Mouse (Mus musculus) heart, adult 2 months (tissue): ENCODE results near the gene Pla2g1b. TPM values are rescaled to one million over a fixed set of nuclear protein-coding genes. Genes with fewer than 3 reads are reported as not detected.

Source experiments
- DNase-seq, 2 experiments: peaks; one replicate each; pipeline ENCODE4 v3.0.0; 2021
- H3K27ac ChIP-seq: fragments of 200-600 bp; 2 replicates; pipeline ENCODE4 v1.8.1; 2022
- H3K27me3 ChIP-seq: fragments of 200-500 bp; 2 replicates; pipeline ENCODE4 v1.6.1; 2012; ENCODE audit warnings: mild to moderate bottlenecking, low read length, inconsistent platforms, mixed read lengths; ENCODE audit not compliant: control insufficient read depth, insufficient read depth
- H3K36me3 ChIP-seq: fragments of 200-500 bp; 2 replicates; pipeline ENCODE4 v1.6.1; 2012; ENCODE audit warnings: low read length, inconsistent platforms; ENCODE audit not compliant: control insufficient read depth, insufficient read depth
- H3K4me1 ChIP-seq: fragments of 200-500 bp; 2 replicates; pipeline ENCODE4 v1.6.1; 2011; ENCODE audit warnings: low read length; ENCODE audit not compliant: control insufficient read depth, insufficient read depth
- H3K4me3 ChIP-seq: fragments of 200-600 bp; 2 replicates; pipeline ENCODE4 v1.8.1; 2022
- H3K79me2 ChIP-seq: fragments of 200-500 bp; replicated peaks from 2 replicates; pipeline ENCODE4 v1.6.1; 2012; ENCODE audit warnings: mild to moderate bottlenecking, inconsistent platforms, low read length, moderate library complexity, mixed read lengths; ENCODE audit not compliant: control insufficient read depth, insufficient read depth
- H3K9ac ChIP-seq: fragments of 200-500 bp; 2 replicates; pipeline ENCODE4 v1.6.1; 2012; ENCODE audit warnings: low read depth, mild to moderate bottlenecking, control low read depth, inconsistent platforms, low read length, mixed read lengths
- CTCF ChIP-seq: fragments of 200-600 bp; IDR thresholded peaks from 2 replicates; pipeline ENCODE4 v1.8.1; 2022; ENCODE audit warnings: antibody characterized with exemption, mild to moderate bottlenecking, moderate library complexity
- EP300 ChIP-seq: fragments of 200-500 bp; IDR thresholded peaks from 2 replicates; pipeline ENCODE4 v1.6.1; 2011; ENCODE audit warnings: low read depth, low read length, control low read depth; ENCODE audit not compliant: insufficient read depth
- POLR2A ChIP-seq: fragments of 200-500 bp; IDR thresholded peaks from 2 replicates; pipeline ENCODE4 v1.6.1; 2011; ENCODE audit warnings: mild to moderate bottlenecking, low read depth, low read length, control low read depth; ENCODE audit not compliant: insufficient read depth
- WGBS: fragments of 180-500 bp; shearing (Covaris S2); methylation state at CpG from one replicate; pipeline ENCODE4 v1.1.7; 2018; 5-methylcytosine and 5-hydroxymethylcytosine counted together
- intact Hi-C: fragments of 180-260 bp; cut with DNase I; formaldehyde crosslinking; loops from one replicate; pipeline ENCODE4 v1.15.1; 2025
- polyA plus RNA-seq: library from polyadenylated mRNA; depleted of rRNA; stranded (reverse); fragments of >200 nt; gene quantifications from 2 replicates; pipeline ENCODE4 v1.2.3, GENCODE M21; 2012; rRNA removed
- total RNA-seq, 2 experiments: library from RNA; stranded (reverse); gene quantifications; 2 replicates each; pipeline ENCODE4 v1.2.3; 2021

The Pla2g1b gene
- total and polyA plus RNA-seq, 3 experiments, result not detected

- H3K36me3 ChIP-seq, result peaks cover 2% of the 10 kb centered on the region
- intact Hi-C loops, result loop anchor here (2.0 kb wide), 1 partner anchor 14 kb away; no protein-coding TSS in a partner anchor
- TF ChIP-seq EP300 (no peak), CTCF (no peak), POLR2A (peak; percentile 61)
- 34% methylated on average over 21 of the region's 21 CpGs for WGBS
- no peaks in the 10 kb centered on the region for H3K27me3 ChIP-seq
- peak; percentile 67 for DNase-seq
- H3K9ac ChIP-seq, result peak overlapping the region; percentile 51
- H3K79me2 ChIP-seq, result peaks cover 8% of the 10 kb centered on the region
- peak overlapping the region; percentile 33 for H3K4me3 ChIP-seq
- H3K27ac ChIP-seq, result peak overlapping the region; percentile 88
- H3K4me1 ChIP-seq, result peaks cover 42% of the 10 kb centered on the region
Measured at GRCm38 (mm10) chr5:115520325-115520869, 54.3 kb downstream of the Pla2g1b start.

- Histone ChIP-seq H3K79me2 (peaks cover 10% of the 10 kb centered on the region), H3K9ac (peak overlapping the region; percentile 48), H3K36me3 (peaks cover 2% of the 10 kb centered on the region), H3K4me3 (peak overlapping the region; percentile 21; the same call in 1 of the 2 replicates), H3K27ac (peak overlapping the region; percentile 88), H3K27me3 (no peaks in the 10 kb centered on the region), H3K4me1 (peaks cover 49% of the 10 kb centered on the region)
- 34% methylated on average over 21 of the region's 21 CpGs for WGBS
- intact Hi-C loops, result loop anchor here (2.0 kb wide), 2 partner anchors 13 kb away; no protein-coding TSS in a partner anchor
- peak; percentile 78 to 80 for DNase-seq
- no peak for TF ChIP-seq CTCF
- peak; percentile 56; the same call in 1 of the 2 replicates for TF ChIP-seq POLR2A
- no peak for TF ChIP-seq EP300
Measured at GRCm38 (mm10) chr5:115521553-115522461, 55.7 kb downstream of the Pla2g1b start.

- TF ChIP-seq POLR2A (no peak), EP300 (no peak), CTCF (no peak)
- intact Hi-C loops, result loop anchor here (2.0 kb wide), 1 partner anchor 14 kb away; no protein-coding TSS in a partner anchor
- peak in 1 of 2 experiments; percentile 39 for DNase-seq
- WGBS, result 68% methylated on average over 4 of the region's 4 CpGs
- Histone ChIP-seq H3K27ac (peak overlapping the region; percentile 88), H3K9ac (no peak overlapping the region), H3K27me3 (no peaks in the 10 kb centered on the region), H3K79me2 (peaks cover 10% of the 10 kb centered on the region), H3K36me3 (peaks cover 2% of the 10 kb centered on the region), H3K4me1 (peaks cover 45% of the 10 kb centered on the region), H3K4me3 (no peak overlapping the region)
Measured at GRCm38 (mm10) chr5:115522531-115522930, 56.5 kb downstream of the Pla2g1b start.

GRCm38 (mm10) chr5:115522981-115523499, 57.0 kb downstream of the Pla2g1b start:
- WGBS, result 60% methylated on average over 15 of the region's 15 CpGs
- no peaks in the 10 kb centered on the region for H3K27me3 ChIP-seq
- peak overlapping the region; percentile 88 for H3K27ac ChIP-seq
- H3K4me3 ChIP-seq, result no peak overlapping the region
- no peak for DNase-seq
- no peak overlapping the region for H3K9ac ChIP-seq
- peaks cover 2% of the 10 kb centered on the region for H3K36me3 ChIP-seq
- peaks cover 43% of the 10 kb centered on the region for H3K4me1 ChIP-seq
- peaks cover 10% of the 10 kb centered on the region for H3K79me2 ChIP-seq
- TF ChIP-seq EP300 (no peak), CTCF (no peak), POLR2A (no peak)
- intact Hi-C loops, result loop anchor here (2.0 kb wide), 1 partner anchor 14 kb away; no protein-coding TSS in a partner anchor

GRCm38 (mm10) chr5:115523971-115524370, 57.9 kb downstream of the Pla2g1b start:
- no peak overlapping the region for H3K4me3 ChIP-seq
- intact Hi-C loops, result loop anchor here (2.0 kb wide), 1 partner anchor 15 kb away; no protein-coding TSS in a partner anchor
- peaks cover 11% of the 10 kb centered on the region for H3K79me2 ChIP-seq
- 16% methylated on average over 15 of the region's 15 CpGs for WGBS
- no peaks in the 10 kb centered on the region for H3K27me3 ChIP-seq
- H3K4me1 ChIP-seq, result peaks cover 48% of the 10 kb centered on the region
- TF ChIP-seq CTCF (peak; percentile 46), POLR2A (no peak), EP300 (0 out of 2 replicates have a peak, but pooled peaks have one; percentile 23)
- peaks cover 2% of the 10 kb centered on the region for H3K36me3 ChIP-seq
- peak; percentile 49 to 57 for DNase-seq
- peak overlapping the region; percentile 53 for H3K9ac ChIP-seq
- peak overlapping the region; percentile 54 for H3K27ac ChIP-seq

Other genes starting within 250 kb of the Pla2g1b start
- gene Pop5, start 230.4 kb upstream of the Pla2g1b start, total RNA-seq, result 10 to 100 TPM; 32.2 to 38.1 TPM
- gene Pop5, start 230.4 kb upstream of the Pla2g1b start, polyA plus RNA-seq, result 36.2 and 43.8 TPM in 2 replicates
- gene Rnf10, start 193.4 kb upstream of the Pla2g1b start, total RNA-seq, result 100 to 1,000 TPM; 391 to 397 TPM
- gene Rnf10, start 193.4 kb upstream of the Pla2g1b start, polyA plus RNA-seq, result 175 and 205 TPM in 2 replicates
- gene Coq5, start 186.6 kb upstream of the Pla2g1b start, total RNA-seq, result 100 to 1,000 TPM; 140 to 146 TPM
- 57.1 and 84.0 TPM in 2 replicates for gene Coq5, start 186.6 kb upstream of the Pla2g1b start, polyA plus RNA-seq
- 10 to 100 TPM; 65.1 to 85.6 TPM for gene Dynll1, start 165.3 kb upstream of the Pla2g1b start, total RNA-seq
- gene Dynll1, start 165.3 kb upstream of the Pla2g1b start, polyA plus RNA-seq, result 65.2 and 83.8 TPM in 2 replicates
- 10 to 100 TPM; 14.9 to 16.1 TPM for gene Srsf9, start 139.1 kb upstream of the Pla2g1b start, total RNA-seq
- gene Srsf9, start 139.1 kb upstream of the Pla2g1b start, polyA plus RNA-seq, result 11.8 and 15.3 TPM in 2 replicates
- gene Gatc, start 125.1 kb upstream of the Pla2g1b start, total RNA-seq, result 10 to 100 TPM; 18.1 to 19.8 TPM
- 18.2 and 19.9 TPM in 2 replicates for gene Gatc, start 125.1 kb upstream of the Pla2g1b start, polyA plus RNA-seq
- 10 to 100 TPM; 21.8 to 24.3 TPM for gene Triap1, start 125.0 kb upstream of the Pla2g1b start, total RNA-seq
- gene Triap1, start 125.0 kb upstream of the Pla2g1b start, polyA plus RNA-seq, result 13.9 and 20.0 TPM in 2 replicates
- 100 to 1,000 TPM; 232 to 256 TPM for gene Cox6a1, start 117.3 kb upstream of the Pla2g1b start, total RNA-seq
- 546 and 797 TPM in 2 replicates for gene Cox6a1, start 117.3 kb upstream of the Pla2g1b start, polyA plus RNA-seq
- gene Msi1, start 36.7 kb upstream of the Pla2g1b start, total RNA-seq, result under 1 TPM; 0.55 to 0.99 TPM
- gene Msi1, start 36.7 kb upstream of the Pla2g1b start, polyA plus RNA-seq, result 0.61 and 0.64 TPM in 2 replicates
- 10 to 100 TPM; 15.3 to 18.8 TPM for gene Sirt4, start 18.5 kb downstream of the Pla2g1b start, total RNA-seq
- gene Sirt4, start 18.5 kb downstream of the Pla2g1b start, polyA plus RNA-seq, result 25.1 and 31.3 TPM in 2 replicates
- 10 to 100 TPM; 35.9 to 37.1 TPM for gene Pxn, start 40.4 kb downstream of the Pla2g1b start, total RNA-seq
- gene Pxn, start 40.4 kb downstream of the Pla2g1b start, polyA plus RNA-seq, result 51.9 and 56.5 TPM in 2 replicates
- 100 to 1,000 TPM; 587 to 705 TPM for gene Rplp0, start 93.2 kb downstream of the Pla2g1b start, total RNA-seq
- 1,240 and 1,274 TPM in 2 replicates for gene Rplp0, start 93.2 kb downstream of the Pla2g1b start, polyA plus RNA-seq
- gene Gcn1l1, start 99.0 kb downstream of the Pla2g1b start, total RNA-seq, result 10 to 100 TPM; 34.2 to 40.1 TPM
- 21.5 and 34.6 TPM in 2 replicates for gene Gcn1l1, start 99.0 kb downstream of the Pla2g1b start, polyA plus RNA-seq
- 10 to 100 TPM; 41.2 to 48.6 TPM for gene Rab35, start 165.6 kb downstream of the Pla2g1b start, total RNA-seq
- 40.1 and 44.9 TPM in 2 replicates for gene Rab35, start 165.6 kb downstream of the Pla2g1b start, polyA plus RNA-seq